ENCODE assay signal across 23 mouse cellular contexts in genomic region chr17:79960688-79961087, GRCm38 (mm10).
A peak's percentile ranks its signal among the peaks of the same experiment; 100 is the strongest.
DNase-seq lines count a peak whose midpoint lies in the region; ATAC-seq and TF ChIP-seq lines count a peak whose summit lies in the region.
"Had no signal": no experiment of that assay in that cellular context is flagged by ENCODE, and none has a peak within 500 bp of the region (broad histone marks: within the 10 kb centered on the region; RNA-seq: fewer than 3 reads in every experiment).

No protein-coding gene starts in this region.

- H3K4me1 ChIP-seq in kidney, embryonic 14.5 days (ENCODE audit: control insufficient read depth, insufficient read depth, low read length) = peaks cover 11% of the 10 kb centered on the region; the same call in 1 of the 2 replicates
- peaks cover 4% of the 10 kb centered on the region; the same call in 1 of the 2 replicates for H3K4me1 ChIP-seq in kidney, postnatal 0 days (replicated peaks; ENCODE audit: insufficient read depth, low read length)
- peaks cover 7% of the 10 kb centered on the region; the same call in 1 of the 2 replicates for H3K4me1 ChIP-seq in limb, embryonic 11.5 days (ENCODE audit: control insufficient read depth, insufficient read depth, low read length)
- H3K4me1 ChIP-seq in limb, embryonic 13.5 days = peaks cover 41% of the 10 kb centered on the region
- H3K4me1 ChIP-seq: hindbrain, embryonic 15.5 days had no signal

- WGBS in kidney, embryonic 14.5 days = 18% methylated on average over 3 of the region's 3 CpGs
- WGBS in kidney, postnatal 0 days = 17% methylated on average over 3 of the region's 3 CpGs
- 42% methylated on average over 3 of the region's 3 CpGs for WGBS in limb, embryonic 11.5 days
- 17% methylated on average over 3 of the region's 3 CpGs for WGBS in limb, embryonic 13.5 days

- H3K4me3 ChIP-seq in kidney, embryonic 14.5 days (ENCODE audit: low read length) = no peak overlapping the region
- H3K4me3 ChIP-seq in kidney, postnatal 0 days (replicated peaks; ENCODE audit: low read depth, low read length) = no peak overlapping the region
- H3K4me3 ChIP-seq in limb, embryonic 11.5 days (ENCODE audit: low read depth, low read length) = no peak overlapping the region
- no peak overlapping the region for H3K4me3 ChIP-seq in limb, embryonic 13.5 days
- H3K4me3 ChIP-seq: embryonic facial prominence, embryonic 15.5 days; hindbrain, embryonic 12.5 days; hindbrain, embryonic 15.5 days had no signal

- DNase-seq in kidney, adult 8-10 months = no peak
- peak; percentile 61 for DNase-seq in kidney, postnatal 0 days (ENCODE audit: low spot score)
- DNase-seq in kidney, postnatal 14 days = no peak
- no peak for DNase-seq in limb, embryonic 11.5 days (ENCODE audit: low spot score)
- no peak for DNase-seq in testis, postnatal 10 days (ENCODE audit: low spot score)
- DNase-seq: adrenal gland, adult 8-10 months; adrenal gland, postnatal 25 days; cerebellum, adult 11-12 months; cerebellum, adult 8-10 months; cerebellum, postnatal 10 days; cerebellum, postnatal 36 days; embryo, embryonic 11 days; gastrocnemius, postnatal 14 days; heart, adult 11 months had no signal

- no peaks in the 10 kb centered on the region for H3K27me3 ChIP-seq in kidney, embryonic 14.5 days (ENCODE audit: control insufficient read depth, insufficient read depth, low read length)
- H3K27me3 ChIP-seq in kidney, postnatal 0 days (ENCODE audit: insufficient read depth, low read length) = no peaks in the 10 kb centered on the region
- no peaks in the 10 kb centered on the region for H3K27me3 ChIP-seq in limb, embryonic 11.5 days (ENCODE audit: control insufficient read depth, insufficient read depth, low read length)
- H3K27me3 ChIP-seq in limb, embryonic 13.5 days = no peaks in the 10 kb centered on the region
- H3K27me3 ChIP-seq: embryonic facial prominence, embryonic 15.5 days; hindbrain, embryonic 12.5 days; hindbrain, embryonic 15.5 days had no signal

- no peaks in the 10 kb centered on the region for H3K9me3 ChIP-seq in kidney, embryonic 14.5 days (ENCODE audit: control insufficient read depth, low read length)
- H3K9me3 ChIP-seq in kidney, postnatal 0 days (replicated peaks; ENCODE audit: low read length) = no peaks in the 10 kb centered on the region
- H3K9me3 ChIP-seq in limb, embryonic 11.5 days (ENCODE audit: control insufficient read depth, low read length) = no peaks in the 10 kb centered on the region
- no peaks in the 10 kb centered on the region for H3K9me3 ChIP-seq in limb, embryonic 13.5 days
- H3K9me3 ChIP-seq: embryonic facial prominence, embryonic 15.5 days; hindbrain, embryonic 12.5 days; hindbrain, embryonic 15.5 days had no signal

- no peak for TF ChIP-seq CTCF in kidney, postnatal 0 days (IDR thresholded peaks at IDR 0.05; ENCODE audit: low read depth)

- ATAC-seq in kidney, embryonic 14.5 days (ENCODE audit: low FRiP score, low TSS enrichment) = peak; percentile 71
- ATAC-seq in kidney, postnatal 0 days (replicated peaks; ENCODE audit: low FRiP score, low read depth) = no peak; the same call in 1 of the 2 replicates
- ATAC-seq in limb, embryonic 11.5 days (ENCODE audit: insufficient number of reproducible peaks, low FRiP score, low TSS enrichment, low read depth) = peak; percentile 60; the same call in 1 of the 2 replicates
- ATAC-seq in limb, embryonic 13.5 days (ENCODE audit: low FRiP score, low read depth) = peak; percentile 66; the same call in 1 of the 2 replicates
- ATAC-seq: activated CD4-positive, CD25-positive, alpha-beta regulatory T cell, adult 4 months; CD4-positive, CD25-positive, alpha-beta regulatory T cell, adult 4 months; forebrain, embryonic 14.5 days had no signal

- no peak overlapping the region for H3K27ac ChIP-seq in kidney, embryonic 14.5 days (ENCODE audit: low read depth, low read length)
- no peak overlapping the region for H3K27ac ChIP-seq in kidney, postnatal 0 days
- no peak overlapping the region for H3K27ac ChIP-seq in limb, embryonic 11.5 days (replicated peaks; ENCODE audit: low read depth, low read length)
- H3K27ac ChIP-seq in limb, embryonic 13.5 days = peak overlapping the region; percentile 52; the same call in 1 of the 2 replicates
- H3K27ac ChIP-seq: embryonic facial prominence, embryonic 15.5 days; hindbrain, embryonic 12.5 days; hindbrain, embryonic 15.5 days had no signal

- no peak overlapping the region for H3K4me2 ChIP-seq in kidney, embryonic 14.5 days (replicated peaks; ENCODE audit: low read depth, low read length)
- no peak overlapping the region for H3K4me2 ChIP-seq in kidney, postnatal 0 days (ENCODE audit: low read length)
- H3K4me2 ChIP-seq in limb, embryonic 11.5 days (ENCODE audit: low read depth, severe bottlenecking) = no peak overlapping the region
- H3K4me2 ChIP-seq in limb, embryonic 13.5 days (replicated peaks) = 0 out of 2 replicates have a peak overlapping the region, but pooled peaks have one; percentile 4
- H3K4me2 ChIP-seq: heart, embryonic 11.5 days; hindbrain, embryonic 12.5 days; hindbrain, embryonic 15.5 days had no signal

- H3K9ac ChIP-seq in kidney, embryonic 14.5 days (ENCODE audit: low read depth, low read length) = no peak overlapping the region
- H3K9ac ChIP-seq in kidney, postnatal 0 days (ENCODE audit: low read depth, low read length) = no peak overlapping the region
- no peak overlapping the region for H3K9ac ChIP-seq in limb, embryonic 11.5 days (ENCODE audit: low read length)
- H3K9ac ChIP-seq in limb, embryonic 13.5 days = no peak overlapping the region
- H3K9ac ChIP-seq: embryonic facial prominence, embryonic 15.5 days; hindbrain, embryonic 12.5 days; hindbrain, embryonic 15.5 days had no signal

- no peaks in the 10 kb centered on the region for H3K36me3 ChIP-seq in kidney, embryonic 14.5 days (ENCODE audit: control insufficient read depth, insufficient read depth, low read length)
- H3K36me3 ChIP-seq in kidney, postnatal 0 days (ENCODE audit: insufficient read depth, low read length) = no peaks in the 10 kb centered on the region
- H3K36me3 ChIP-seq in limb, embryonic 11.5 days (ENCODE audit: control insufficient read depth, insufficient read depth, low read length) = no peaks in the 10 kb centered on the region
- H3K36me3 ChIP-seq in limb, embryonic 13.5 days = no peaks in the 10 kb centered on the region
- H3K36me3 ChIP-seq: embryonic facial prominence, embryonic 15.5 days; hindbrain, embryonic 12.5 days; hindbrain, embryonic 15.5 days had no signal
